Mouse (Mus musculus): ENCODE results near the gene Fgfr2. TPM values are rescaled to one million over a fixed set of nuclear protein-coding genes. Genes with fewer than 3 reads are reported as not detected.
"Not testable (repeated sequence)": the region's sequence is repeated elsewhere in the genome, so short reads cannot be mapped to it uniquely, and the experiment has no call there.

The Fgfr2 gene
- total RNA-seq, 2 experiments from 2014 or later, result 47.6 to 49.5 TPM

GRCm38 (mm10) chr7:133114847-133115470, 8.2 kb downstream of the Fgfr2 start:
- Histone ChIP-seq H3K27ac (no peak overlapping the region), H3K4me3 (no peak overlapping the region)
- no peak for DNase-seq (ENCODE audit: low spot score in 2 of 2)
- no peak for TF ChIP-seq CTCF (conservative IDR thresholded peaks at IDR 0.05)

GRCm38 (mm10) chr7:133113185-133113895, 9.8 kb downstream of the Fgfr2 start:
- no peak overlapping the region for H3K27ac ChIP-seq
- peak; percentile 71 for TF ChIP-seq CTCF (conservative IDR thresholded peaks at IDR 0.05)
- no peak overlapping the region for H3K4me3 ChIP-seq
- DNase-seq (ENCODE audit: low spot score in 2 of 2), result no peak

- TF ChIP-seq CTCF (conservative IDR thresholded peaks at IDR 0.05), result no peak
- no peak overlapping the region for H3K27ac ChIP-seq
- H3K4me3 ChIP-seq, result no peak overlapping the region
Measured at GRCm38 (mm10) chr7:133112351-133112831, 10.8 kb downstream of the Fgfr2 start.

GRCm38 (mm10) chr7:133109442-133109841, 13.7 kb downstream of the Fgfr2 start:
- no peak for TF ChIP-seq CTCF (conservative IDR thresholded peaks at IDR 0.05)
- H3K27ac ChIP-seq, result no peak overlapping the region
- H3K4me3 ChIP-seq, result no peak overlapping the region
- no peak for DNase-seq (ENCODE audit: low spot score in 2 of 2)

More at GRCm38 (mm10) chr7:133112351-133112831, 10.8 kb downstream of the Fgfr2 start:
- DNase-seq (ENCODE audit: low spot score in 2 of 2), result no peak

- peak in 1 of 2 experiments; percentile 52 for DNase-seq (ENCODE audit: low spot score in 2 of 2)
- TF ChIP-seq CTCF (conservative IDR thresholded peaks at IDR 0.05), result no peak
- Histone ChIP-seq H3K4me3 (no peak overlapping the region), H3K27ac (no peak overlapping the region)
Measured at GRCm38 (mm10) chr7:133108695-133109094, 14.5 kb downstream of the Fgfr2 start.

- Histone ChIP-seq H3K27ac (no peak overlapping the region), H3K4me3 (no peak overlapping the region)
- TF ChIP-seq CTCF (conservative IDR thresholded peaks at IDR 0.05), result no peak
- no peak for DNase-seq (ENCODE audit: low spot score in 2 of 2)
Measured at GRCm38 (mm10) chr7:133102578-133102977, 20.6 kb downstream of the Fgfr2 start.

- TF ChIP-seq CTCF (conservative IDR thresholded peaks at IDR 0.05), result no peak
- H3K27ac ChIP-seq, result no peak overlapping the region
Measured at GRCm38 (mm10) chr7:133101070-133101469, 22.1 kb downstream of the Fgfr2 start.

GRCm38 (mm10) chr7:133100178-133100577, 23.0 kb downstream of the Fgfr2 start:
- no peak for TF ChIP-seq CTCF (conservative IDR thresholded peaks at IDR 0.05)
- Histone ChIP-seq H3K27ac (no peak overlapping the region), H3K4me3 (no peak overlapping the region)
- DNase-seq (ENCODE audit: low spot score in 2 of 2), result no peak

More at GRCm38 (mm10) chr7:133101070-133101469, 22.1 kb downstream of the Fgfr2 start:
- H3K4me3 ChIP-seq, result no peak overlapping the region
- DNase-seq (ENCODE audit: low spot score in 2 of 2), result no peak

- DNase-seq (ENCODE audit: low spot score in 2 of 2), result no peak
- no peak for TF ChIP-seq CTCF (conservative IDR thresholded peaks at IDR 0.05)
- Histone ChIP-seq H3K27ac (no peak overlapping the region), H3K4me3 (no peak overlapping the region)
Measured at GRCm38 (mm10) chr7:133099266-133099665, 23.9 kb downstream of the Fgfr2 start.

- DNase-seq (ENCODE audit: low spot score in 2 of 2), result no peak
- TF ChIP-seq CTCF (conservative IDR thresholded peaks at IDR 0.05), result no peak
- no peak overlapping the region for H3K4me3 ChIP-seq
- H3K27ac ChIP-seq, result no peak overlapping the region
Measured at GRCm38 (mm10) chr7:133098118-133098793, 24.9 kb downstream of the Fgfr2 start.

- not testable (repeated sequence) for DNase-seq (ENCODE audit: low spot score in 2 of 2); H3K27ac ChIP-seq; H3K4me3 ChIP-seq
Measured at GRCm38 (mm10) chr7:133095610-133096009, 27.5 kb downstream of the Fgfr2 start.

- no peak for DNase-seq (ENCODE audit: low spot score in 2 of 2)
- TF ChIP-seq CTCF (conservative IDR thresholded peaks at IDR 0.05), result no peak
- Histone ChIP-seq H3K27ac (no peak overlapping the region), H3K4me3 (no peak overlapping the region)
Measured at GRCm38 (mm10) chr7:133094711-133095495, 28.2 kb downstream of the Fgfr2 start.
